Mouse (Mus musculus): Measurements from ENCODE around the gene Nrp1.

Gene Nrp1

DNA sequence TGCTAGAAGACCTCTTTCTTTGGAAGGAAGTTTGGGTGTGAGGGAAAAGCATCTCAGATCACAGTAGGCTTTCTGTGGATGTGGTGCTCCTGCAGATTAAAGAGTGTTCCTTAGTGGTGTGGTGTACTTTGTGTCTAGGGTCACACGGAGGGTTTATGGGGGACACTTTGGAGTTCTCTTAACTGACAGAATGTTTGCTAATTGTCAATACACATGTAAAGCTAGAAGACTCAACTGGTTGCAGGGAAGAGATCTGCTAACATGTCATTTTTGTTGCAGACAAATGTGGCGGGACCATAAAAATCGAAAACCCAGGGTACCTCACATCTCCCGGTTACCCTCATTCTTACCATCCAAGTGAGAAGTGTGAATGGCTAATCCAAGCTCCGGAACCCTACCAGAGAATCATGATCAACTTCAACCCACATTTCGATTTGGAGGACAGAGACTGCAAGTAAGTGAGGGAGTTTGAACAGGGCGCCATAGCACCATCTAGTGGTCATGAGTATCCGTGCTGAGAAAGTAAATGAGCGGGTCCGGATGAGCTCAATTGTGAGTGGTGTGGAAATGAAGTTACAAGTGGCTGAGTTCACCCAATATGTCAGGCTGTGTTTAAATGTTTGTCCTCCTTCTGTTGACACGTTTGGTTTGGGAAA is 4.7 kb downstream of the Nrp1 start:
- in situ Hi-C loops (cut with MboI; ENCODE audit: unreplicated experiment in 2 of 2) = loop anchor here (10.0 to 25.0 kb wide), 2 partner anchors 1026 to 1028 kb away; no protein-coding TSS in a partner anchor

DNA sequence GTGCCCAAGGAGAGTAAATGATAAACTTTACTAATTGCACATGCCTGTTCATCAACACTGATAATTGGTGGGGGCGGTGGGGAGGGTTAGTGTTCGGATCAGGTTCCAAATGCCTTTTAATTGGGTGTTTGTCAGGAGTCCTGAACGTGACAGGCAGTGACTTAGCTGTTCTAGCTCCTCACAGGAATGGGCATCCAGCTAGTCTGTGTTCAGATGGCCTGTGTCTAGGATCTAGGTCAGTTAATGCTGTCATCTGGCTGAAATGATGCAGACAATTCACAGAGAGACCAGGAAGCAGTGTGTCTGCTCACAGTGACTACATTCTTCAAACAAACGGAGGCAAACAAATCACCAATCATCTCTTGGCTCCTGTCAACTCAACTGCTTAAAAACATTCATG is 12.1 kb downstream of the Nrp1 start:
- in situ Hi-C loops (cut with MboI; ENCODE audit: unreplicated experiment in 2 of 2) = loop anchor here in 1 of 2 experiments (25.0 kb wide), 1 partner anchor 1033 kb away; no protein-coding TSS in a partner anchor

DNA sequence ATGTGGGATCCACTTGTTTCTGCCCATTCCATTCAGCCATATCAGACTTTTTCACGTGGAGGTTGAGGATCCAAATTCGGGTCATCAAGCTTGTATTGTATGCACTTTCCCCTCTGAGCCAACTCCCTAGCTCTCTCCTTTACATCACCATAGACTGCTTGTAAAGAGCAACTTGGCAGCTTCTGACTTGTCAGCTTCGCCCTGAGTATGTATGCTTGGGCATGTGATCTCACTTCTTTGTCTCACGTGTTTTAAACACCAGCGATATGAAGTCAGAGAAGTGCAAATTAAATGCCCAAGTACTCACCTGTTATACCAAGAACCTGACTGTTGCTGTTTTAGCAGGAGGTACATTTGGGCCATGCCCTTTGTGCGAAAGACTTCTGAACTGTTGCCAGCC is 12.6 kb downstream of the Nrp1 start:
- in situ Hi-C loops (cut with MboI; ENCODE audit: unreplicated experiment in 2 of 2) = loop anchor here in 1 of 2 experiments (25.0 kb wide), 1 partner anchor 1034 kb away; no protein-coding TSS in a partner anchor

DNA sequence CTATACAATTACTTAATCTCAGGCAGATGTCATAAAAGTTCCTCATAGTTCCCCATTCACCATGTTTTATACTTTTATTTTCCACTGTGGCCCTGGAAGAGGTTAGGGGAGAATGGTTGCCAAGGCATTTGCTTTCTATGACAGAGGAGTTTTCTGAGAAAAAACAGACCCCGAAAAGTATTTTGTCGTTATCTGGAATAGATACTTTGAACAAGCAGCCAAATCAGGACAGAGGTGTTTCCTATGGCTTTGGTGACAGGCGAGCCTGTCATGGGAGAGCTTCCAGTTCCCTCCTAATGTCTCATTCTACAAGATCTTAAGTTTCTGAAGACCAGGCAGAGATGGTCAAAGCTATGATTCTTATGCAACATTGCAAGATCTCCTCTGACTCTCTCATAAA is 13.4 kb downstream of the Nrp1 start:
- in situ Hi-C loops (cut with MboI; ENCODE audit: unreplicated experiment in 2 of 2) = loop anchor here in 1 of 2 experiments (25.0 kb wide), 1 partner anchor 1034 kb away; no protein-coding TSS in a partner anchor

DNA sequence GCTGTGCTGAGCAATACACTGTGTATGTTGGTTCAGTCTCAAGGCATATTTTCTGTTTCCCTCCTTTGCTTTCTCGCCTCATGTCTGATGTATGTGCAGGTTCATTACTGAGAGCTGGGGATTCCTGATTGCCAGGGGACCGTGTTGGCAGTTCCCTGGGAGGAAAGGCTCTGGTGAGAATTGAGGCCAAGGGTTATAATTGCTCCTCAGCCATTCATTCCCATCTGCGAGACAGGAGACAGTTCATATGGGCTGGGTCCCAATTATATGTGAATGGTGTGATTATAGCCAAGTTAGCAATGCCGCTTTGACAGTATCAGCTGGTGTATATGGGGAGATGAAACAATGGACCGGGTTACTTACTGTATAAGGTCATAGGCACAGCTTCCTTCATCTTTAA is 14.3 kb downstream of the Nrp1 start:
- in situ Hi-C loops (cut with MboI; ENCODE audit: unreplicated experiment in 2 of 2) = loop anchor here in 1 of 2 experiments (25.0 kb wide), 1 partner anchor 1035 kb away; no protein-coding TSS in a partner anchor

DNA sequence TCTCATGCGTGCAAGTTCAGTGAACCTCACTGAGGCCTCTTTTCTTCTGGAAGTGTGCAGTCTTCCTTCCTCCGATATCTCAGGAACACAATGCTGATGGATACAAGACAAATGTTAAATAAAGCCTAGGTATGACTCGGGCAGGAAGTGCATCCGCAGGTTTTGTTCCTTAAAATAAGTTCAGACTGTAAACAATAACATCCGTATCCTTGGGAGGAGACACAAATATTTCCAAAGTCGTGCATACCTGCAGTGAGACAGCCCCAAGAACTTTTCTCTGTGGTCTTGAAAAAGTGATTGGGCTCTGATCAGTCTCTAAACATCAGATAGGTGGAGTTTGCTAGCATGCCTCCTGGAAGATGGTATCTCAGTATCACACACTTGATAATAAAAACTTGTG is 15.0 kb downstream of the Nrp1 start:
- in situ Hi-C loops (cut with MboI; ENCODE audit: unreplicated experiment in 2 of 2) = loop anchor here in 1 of 2 experiments (25.0 kb wide), 1 partner anchor 1036 kb away; no protein-coding TSS in a partner anchor

DNA sequence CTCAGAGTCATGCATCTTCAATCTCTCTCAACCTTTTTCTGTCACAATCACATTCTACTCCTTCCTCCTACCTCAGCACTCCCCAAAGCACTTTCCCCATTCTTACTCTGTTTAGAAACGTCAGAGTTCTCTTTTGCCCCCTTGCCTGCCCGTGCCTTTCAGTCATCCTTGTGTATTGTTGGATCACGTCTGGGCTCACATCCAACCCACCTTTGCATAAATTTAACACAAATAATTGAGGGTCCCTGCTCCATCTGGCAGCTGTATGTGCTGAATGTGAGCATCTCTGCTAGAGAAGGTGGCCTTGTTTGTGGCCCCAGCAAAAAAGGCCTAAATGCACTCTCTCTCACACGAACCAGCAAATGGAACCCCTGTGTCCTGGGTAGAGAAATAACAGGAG is 16.9 kb downstream of the Nrp1 start:
- in situ Hi-C loops (cut with MboI; ENCODE audit: unreplicated experiment in 2 of 2) = no loop called here

DNA sequence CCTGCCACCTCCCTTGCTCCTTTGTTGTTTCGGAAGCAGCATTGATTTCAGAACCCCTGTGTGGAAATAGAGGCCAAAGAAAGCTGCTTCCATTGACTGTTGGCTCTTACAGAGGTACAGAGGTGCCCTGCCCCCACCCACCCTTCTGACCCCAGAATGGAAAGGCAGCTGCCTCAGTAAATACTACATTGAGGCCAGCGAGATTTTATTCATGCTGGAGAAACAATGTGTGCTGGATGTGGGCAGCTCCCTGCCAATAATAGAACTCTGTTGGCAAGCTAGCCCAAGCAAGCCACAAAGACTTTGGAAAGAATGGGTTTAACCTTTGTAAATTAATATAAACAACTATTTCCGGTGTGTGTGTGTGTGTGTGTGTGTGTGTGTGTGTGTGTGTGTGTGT is 24.8 kb downstream of the Nrp1 start:
- in situ Hi-C loops (cut with MboI; ENCODE audit: unreplicated experiment in 2 of 2) = no loop called here

DNA sequence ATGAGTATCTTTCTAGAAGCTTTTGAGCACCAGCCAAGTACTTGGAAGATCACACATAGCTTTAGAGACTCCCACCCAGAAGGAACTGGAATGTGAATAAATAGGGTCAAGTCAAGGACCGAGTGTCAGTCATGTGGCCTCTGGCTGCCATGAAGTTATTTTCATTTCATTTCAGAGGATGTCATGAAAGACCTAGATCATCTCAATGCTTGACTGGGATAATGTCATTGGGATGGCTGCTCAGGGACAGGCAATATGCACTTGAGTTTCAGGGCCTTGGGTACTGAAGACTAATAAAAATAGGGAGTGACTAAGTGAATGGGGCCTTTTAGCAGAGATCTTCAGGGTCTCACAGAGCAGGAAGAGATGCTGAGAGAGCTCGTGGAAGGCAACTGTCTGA is 26.0 kb downstream of the Nrp1 start:
- in situ Hi-C loops (cut with MboI; ENCODE audit: unreplicated experiment in 2 of 2) = no loop called here

DNA sequence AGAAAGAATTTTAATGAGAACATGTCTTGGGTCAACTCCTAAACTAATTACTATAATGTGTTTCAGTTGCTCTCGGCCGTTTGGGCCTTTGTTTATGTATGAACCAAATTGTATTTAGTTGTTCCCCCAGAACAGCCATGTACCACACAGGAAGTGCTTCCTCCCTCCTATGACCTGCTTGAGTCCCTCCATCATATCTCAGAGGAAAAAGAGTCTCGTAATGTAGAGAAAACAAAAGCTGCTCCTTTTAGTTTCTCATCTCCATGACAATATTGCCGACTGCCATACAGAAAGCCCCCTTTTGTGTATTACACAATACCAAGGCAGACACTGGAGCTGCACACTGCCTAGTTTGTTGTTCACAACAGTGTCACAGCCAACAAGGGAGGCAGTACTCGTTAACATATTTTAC is 26.5 kb downstream of the Nrp1 start:
- in situ Hi-C loops (cut with MboI; ENCODE audit: unreplicated experiment in 2 of 2) = no loop called here

DNA sequence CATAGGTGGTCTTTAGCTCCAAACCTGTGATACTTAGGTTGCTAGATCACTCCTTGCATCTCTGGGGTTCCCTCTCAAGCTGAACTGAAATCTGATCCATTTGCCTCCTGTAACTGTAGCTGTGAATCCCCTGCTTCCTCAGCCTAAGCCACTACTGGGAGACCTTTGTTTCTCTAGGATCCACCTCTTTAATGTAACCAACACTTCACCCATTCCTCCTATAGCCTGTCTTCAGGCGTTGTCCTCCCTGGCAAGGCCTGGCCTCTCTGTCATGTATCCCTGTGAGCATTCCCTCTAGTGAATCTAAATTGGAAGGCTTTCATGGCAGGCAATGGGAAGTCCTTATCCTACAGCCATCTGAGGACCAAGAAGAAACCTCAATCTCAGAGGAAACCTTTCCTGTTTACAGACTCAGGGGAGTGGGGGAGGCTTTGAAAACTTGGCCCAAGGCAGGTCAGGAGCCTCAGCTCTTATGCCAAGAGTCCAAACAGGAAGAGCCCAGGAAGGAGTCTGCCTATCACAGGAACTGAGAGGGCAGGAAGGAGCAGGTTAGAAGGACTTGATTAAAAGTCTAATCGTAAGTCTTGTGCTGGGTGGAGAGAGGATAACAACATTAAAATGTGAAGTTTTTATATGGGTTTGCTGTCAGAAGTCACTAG is 28.7 kb downstream of the Nrp1 start:
- in situ Hi-C loops (cut with MboI; ENCODE audit: unreplicated experiment in 2 of 2) = no loop called here

DNA sequence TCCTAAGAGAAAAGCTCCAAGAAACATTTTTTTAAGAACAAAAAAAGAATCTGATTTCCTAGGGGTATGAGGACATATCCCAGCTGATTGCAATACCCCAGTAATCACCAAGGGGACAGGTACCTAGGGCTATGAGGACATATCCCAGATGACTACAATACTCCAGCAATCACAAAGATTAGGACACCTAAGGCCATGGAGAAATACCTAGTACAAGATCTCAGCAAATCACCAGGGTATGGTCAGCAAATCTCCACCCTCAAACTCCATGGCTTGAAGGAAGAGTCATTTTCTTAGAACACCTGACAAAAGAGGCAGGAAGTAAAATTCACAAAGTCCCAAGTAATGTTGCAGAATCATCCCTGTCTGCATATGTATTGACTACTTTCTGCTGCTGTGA is 32.4 kb downstream of the Nrp1 start:
- in situ Hi-C loops (cut with MboI; ENCODE audit: unreplicated experiment in 2 of 2) = no loop called here

DNA sequence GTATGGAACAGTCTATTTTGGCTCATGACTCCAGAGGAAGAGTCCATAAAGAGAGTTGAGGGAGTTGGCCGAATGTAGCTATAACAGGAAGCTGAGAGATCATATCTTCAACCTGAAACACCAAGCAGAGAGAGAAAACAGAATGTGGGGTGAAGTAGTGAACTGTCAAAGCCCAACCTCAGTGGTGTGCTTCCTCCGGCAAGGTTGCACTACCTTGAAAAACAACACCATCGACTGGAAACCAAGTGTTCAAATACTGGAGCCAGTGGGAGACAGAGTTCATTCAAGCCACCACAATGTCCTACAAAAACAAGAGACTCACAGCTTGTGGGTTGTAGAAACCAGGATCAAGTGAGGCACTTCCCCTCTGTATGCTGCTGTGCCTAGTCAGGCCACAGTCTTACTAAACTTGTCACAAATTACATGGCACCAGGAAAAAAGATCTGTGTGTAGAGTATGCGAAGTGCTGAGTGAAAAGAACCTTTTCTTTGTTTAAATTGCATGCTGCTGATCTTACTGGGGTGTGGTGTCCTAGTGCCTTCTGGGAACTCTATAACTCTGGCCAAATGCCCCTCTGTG is 32.9 kb downstream of the Nrp1 start:
- in situ Hi-C loops (cut with MboI; ENCODE audit: unreplicated experiment in 2 of 2) = no loop called here

DNA sequence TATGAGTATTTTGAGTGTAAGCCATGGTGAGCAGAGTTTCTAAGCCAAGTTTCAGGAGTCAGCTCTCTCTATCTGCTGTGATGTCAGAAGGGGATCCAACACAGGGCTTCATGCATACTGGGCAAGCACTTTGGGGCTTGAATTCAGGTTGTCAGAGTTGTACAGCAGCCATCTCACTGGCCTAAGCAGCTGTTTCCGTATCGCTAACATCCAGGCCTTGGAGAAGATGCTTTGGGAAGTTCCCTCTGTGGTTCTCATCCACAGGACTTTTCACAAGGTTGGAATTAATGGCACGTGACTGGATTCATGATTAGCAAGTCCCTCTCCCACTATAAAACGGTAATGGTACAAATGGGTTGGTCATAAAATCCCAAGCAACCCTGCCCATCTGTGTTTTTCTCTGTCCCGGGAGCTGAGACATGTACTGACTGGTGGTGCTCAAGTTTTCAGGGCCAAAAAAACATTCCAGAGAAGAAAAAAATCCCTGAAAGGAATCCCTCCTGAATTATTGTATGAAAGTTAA is 36.3 kb downstream of the Nrp1 start:
- in situ Hi-C loops (cut with MboI; ENCODE audit: unreplicated experiment in 2 of 2) = no loop called here

DNA sequence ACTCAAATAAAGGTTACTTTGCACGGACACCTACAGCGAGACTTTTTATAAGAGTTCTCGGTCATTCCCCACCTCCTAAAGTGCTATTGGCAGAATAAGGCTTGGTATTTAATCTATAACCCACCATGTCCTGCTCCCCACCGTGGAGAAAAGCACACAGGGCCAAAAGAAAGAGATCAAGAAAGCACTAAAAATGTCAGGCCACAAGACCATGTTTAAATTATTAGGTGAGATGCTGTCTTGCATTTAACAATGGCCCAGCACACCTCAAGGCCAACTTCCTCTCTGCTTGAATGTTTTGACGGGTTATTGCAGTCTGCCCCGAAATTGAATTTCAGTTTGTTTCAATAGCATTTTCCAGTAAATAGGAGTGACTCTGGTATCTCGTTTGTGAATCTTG is 38.6 kb downstream of the Nrp1 start:
- in situ Hi-C loops (cut with MboI; ENCODE audit: unreplicated experiment in 2 of 2) = no loop called here

DNA sequence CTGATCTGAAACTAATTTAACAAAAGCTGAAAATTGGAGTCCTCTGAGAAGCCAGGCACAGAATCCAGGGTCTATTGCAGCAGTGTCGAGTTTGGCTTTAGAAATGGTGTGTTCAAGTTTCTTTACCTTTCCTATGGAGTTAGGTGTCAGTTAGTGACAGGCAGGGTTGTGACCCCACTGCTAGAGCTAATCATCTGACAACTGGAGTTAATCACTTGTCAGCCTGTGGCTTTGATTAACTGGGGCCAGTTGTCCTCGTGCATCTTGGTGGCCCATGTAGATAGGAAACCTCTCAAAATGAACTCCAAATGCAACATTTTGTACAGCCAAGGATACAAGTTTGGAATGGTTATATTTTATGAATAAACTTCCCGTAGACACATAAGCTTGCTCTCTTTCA is 39.0 kb downstream of the Nrp1 start:
- in situ Hi-C loops (cut with MboI; ENCODE audit: unreplicated experiment in 2 of 2) = no loop called here

DNA sequence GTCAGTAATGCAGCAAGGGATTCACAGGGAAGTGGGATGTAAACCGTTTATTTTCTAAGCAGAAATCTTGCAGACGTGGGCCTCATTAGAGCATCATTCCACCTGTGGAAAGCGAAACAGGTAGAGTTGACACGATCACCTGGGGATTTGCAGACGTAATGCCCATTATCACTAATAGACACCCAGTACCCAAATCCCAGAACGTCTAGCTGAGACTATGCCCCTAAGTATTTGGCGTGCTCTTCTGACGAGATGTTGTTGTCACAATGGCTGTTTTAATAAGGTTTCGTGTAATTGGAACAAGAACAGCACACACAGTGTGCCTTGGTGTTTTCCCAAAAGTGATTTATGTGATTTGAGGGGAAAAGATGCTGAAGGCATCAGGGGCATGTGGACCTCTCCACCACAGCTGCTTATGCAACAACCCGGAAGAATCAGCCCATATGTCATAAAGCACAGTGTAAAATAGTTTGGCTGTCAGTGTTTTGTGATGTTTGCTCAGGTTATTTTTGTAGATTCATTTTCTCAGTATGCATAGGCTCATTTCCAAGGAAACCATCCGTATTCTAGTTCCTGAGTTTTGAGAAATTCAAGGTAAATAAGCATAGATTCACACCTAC is 40.2 kb downstream of the Nrp1 start:
- in situ Hi-C loops (cut with MboI; ENCODE audit: unreplicated experiment in 2 of 2) = no loop called here

DNA sequence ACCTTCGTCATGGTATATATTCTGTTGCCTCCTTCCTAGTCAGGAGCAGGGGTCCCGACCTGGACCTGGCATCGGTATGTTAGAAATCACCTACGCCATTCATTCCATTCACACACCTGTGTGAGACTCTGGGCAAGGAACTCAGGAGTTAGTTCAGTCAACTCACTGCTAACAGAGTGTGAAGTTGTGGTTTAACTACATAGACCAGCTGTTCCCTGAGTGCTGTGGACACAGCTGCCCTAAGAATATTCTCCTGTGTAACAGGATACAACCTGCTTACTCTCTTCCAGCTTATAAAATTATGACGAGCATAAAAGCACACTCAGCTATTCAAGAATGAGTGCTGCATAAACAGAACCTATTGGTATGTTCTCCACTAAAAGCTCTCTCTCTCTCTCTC is 41.9 kb downstream of the Nrp1 start:
- in situ Hi-C loops (cut with MboI; ENCODE audit: unreplicated experiment in 2 of 2) = no loop called here

DNA sequence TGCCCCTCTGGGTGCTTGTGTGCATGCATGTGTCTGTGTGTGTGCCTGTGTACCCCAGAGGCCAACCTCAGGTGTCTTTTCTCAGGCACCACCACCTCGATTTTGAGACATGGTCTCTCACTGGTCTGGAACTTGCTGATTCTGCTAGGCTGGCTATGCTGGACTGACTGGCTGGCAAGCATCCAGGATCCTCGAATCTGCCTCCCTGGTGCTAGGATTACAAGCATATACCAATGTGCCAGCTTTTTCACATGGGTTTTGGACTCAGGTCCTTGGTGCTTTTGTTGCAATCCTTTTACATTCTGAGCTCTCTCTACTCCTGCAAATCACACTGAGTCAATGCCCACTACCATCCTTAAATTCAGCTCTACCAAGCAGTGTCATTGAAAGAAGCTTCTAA is 46.5 kb downstream of the Nrp1 start:
- in situ Hi-C loops (cut with MboI; ENCODE audit: unreplicated experiment in 2 of 2) = no loop called here

DNA sequence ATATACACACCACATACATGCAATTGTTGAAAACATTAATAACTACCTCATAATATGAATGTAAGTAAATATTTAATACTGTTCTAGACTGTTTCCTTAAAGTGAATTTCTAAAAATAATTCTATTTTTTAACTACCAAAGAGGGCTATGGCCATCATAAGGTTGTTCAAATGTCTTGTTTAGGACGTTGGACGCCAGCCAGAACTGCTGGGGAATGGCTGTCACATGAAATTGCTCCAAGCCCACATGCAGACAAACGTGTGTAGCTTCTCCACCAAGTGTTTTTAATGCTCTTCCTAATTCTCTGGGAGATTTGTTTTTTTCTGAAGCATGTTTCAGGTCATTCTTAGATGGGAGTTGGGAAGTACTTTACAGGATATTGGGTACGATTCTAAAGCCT is 55.0 kb downstream of the Nrp1 start:
- in situ Hi-C loops (cut with MboI; ENCODE audit: unreplicated experiment in 2 of 2) = no loop called here
